ENCODE assay signal across 8 mouse cellular contexts in genomic region chr7:80535009-80535744, GRCm38 (mm10). TPM values are rescaled to one million over a fixed set of nuclear protein-coding genes. Genes with fewer than 3 reads are reported as not detected.
DNase-seq lines count a peak whose midpoint lies in the region; ATAC-seq lines count a peak whose summit lies in the region.

Gene Blm (minus strand): TSS chr7:80535119.

- H3K27me3 ChIP-seq in heart, embryonic 13.5 days (replicated peaks): no peaks in the 10 kb centered on the region
- no peaks in the 10 kb centered on the region for H3K27me3 ChIP-seq in liver, embryonic 12.5 days (replicated peaks)
- H3K27me3 ChIP-seq in stomach, embryonic 15.5 days (replicated peaks): no peaks in the 10 kb centered on the region

- H3K4me1 ChIP-seq in brown adipose tissue, adult 24 weeks (ENCODE audit: control insufficient read depth, insufficient read depth, insufficient read length, low read length): no peaks in the 10 kb centered on the region
- peaks cover 15% of the 10 kb centered on the region for H3K4me1 ChIP-seq in heart, embryonic 13.5 days
- peaks cover 79% of the 10 kb centered on the region for H3K4me1 ChIP-seq in liver, embryonic 12.5 days
- H3K4me1 ChIP-seq in stomach, embryonic 15.5 days: peaks cover 10% of the 10 kb centered on the region; the same call in 1 of the 2 replicates

- peak; percentile 98 for DNase-seq in CD4-positive, CD25-positive, alpha-beta regulatory T cell, adult 2 months (ENCODE audit: low read depth, low spot score)
- DNase-seq in fat pad, adult 2 months (ENCODE audit: extremely low read depth, low read depth, low spot score): peak; percentile 86
- peak; percentile 98 for DNase-seq in kidney, postnatal 10 days
- DNase-seq in natural killer cell, adult 2 months (ENCODE audit: low spot score in 2 of 2): peak; percentile 94 to 95

- H3K4me3 ChIP-seq in brown adipose tissue, adult 24 weeks (ENCODE audit: insufficient read depth, low read depth, low read length): peak within 1 kb of the TSS; percentile 82
- peak within 1 kb of the TSS; percentile 68 for H3K4me3 ChIP-seq in heart, embryonic 13.5 days
- H3K4me3 ChIP-seq in liver, embryonic 12.5 days: peak within 1 kb of the TSS; percentile 81
- H3K4me3 ChIP-seq in stomach, embryonic 15.5 days (replicated peaks): peak within 1 kb of the TSS; percentile 77

- H3K36me3 ChIP-seq in heart, embryonic 13.5 days: no peaks in the 10 kb centered on the region
- H3K36me3 ChIP-seq in liver, embryonic 12.5 days: peaks cover 12% of the 10 kb centered on the region; the same call in 1 of the 2 replicates
- no peaks in the 10 kb centered on the region for H3K36me3 ChIP-seq in stomach, embryonic 15.5 days

- H3K9ac ChIP-seq in heart, embryonic 13.5 days: peak within 1 kb of the TSS; percentile 86
- H3K9ac ChIP-seq in liver, embryonic 12.5 days: peak within 1 kb of the TSS; percentile 90
- peak within 1 kb of the TSS; percentile 71 for H3K9ac ChIP-seq in stomach, embryonic 15.5 days

- H3K9me3 ChIP-seq in heart, embryonic 13.5 days: no peaks in the 10 kb centered on the region
- H3K9me3 ChIP-seq in liver, embryonic 12.5 days (replicated peaks): no peaks in the 10 kb centered on the region
- H3K9me3 ChIP-seq in stomach, embryonic 15.5 days: no peaks in the 10 kb centered on the region

- H3K27ac ChIP-seq in brown adipose tissue, adult 24 weeks (replicated peaks; ENCODE audit: low read depth, low read length): peak within 1 kb of the TSS; percentile 49; the same call in 1 of the 2 replicates
- H3K27ac ChIP-seq in heart, embryonic 13.5 days (replicated peaks): peak within 1 kb of the TSS; percentile 88
- peak within 1 kb of the TSS; percentile 97 for H3K27ac ChIP-seq in liver, embryonic 12.5 days
- peak within 1 kb of the TSS; percentile 84 for H3K27ac ChIP-seq in stomach, embryonic 15.5 days

- peak within 1 kb of the TSS; percentile 94 for H3K4me2 ChIP-seq in heart, embryonic 13.5 days
- peak within 1 kb of the TSS; percentile 78 for H3K4me2 ChIP-seq in liver, embryonic 12.5 days
- H3K4me2 ChIP-seq in stomach, embryonic 15.5 days: peak within 1 kb of the TSS; percentile 94

- peak; percentile 99 for ATAC-seq in heart, embryonic 13.5 days (ENCODE audit: extremely low read depth, insufficient number of reproducible peaks, low FRiP score, low TSS enrichment)
- peak; percentile 97 for ATAC-seq in liver, embryonic 12.5 days
- ATAC-seq in stomach, embryonic 15.5 days (ENCODE audit: insufficient read depth, low FRiP score, low read depth): peak; percentile 100

- under 1% methylated on average over 43 of the region's 43 CpGs for WGBS in heart, embryonic 13.5 days
- WGBS in liver, embryonic 12.5 days (ENCODE audit: insufficient replicate concordance): under 1% methylated on average over 43 of the region's 43 CpGs
- under 1% methylated on average over 43 of the region's 43 CpGs for WGBS in stomach, embryonic 15.5 days

RNA-seq across cellular contexts. Expression of gene Blm, which starts in this region (rescaled TPM):
- polyA plus RNA-seq in brown adipose tissue, adult 24 weeks (2012; ENCODE audit: insufficient read depth, insufficient read length, missing spikeins): 1.2 and 2.1 TPM in 2 replicates
- 16.4 and 17.1 TPM in 2 replicates for polyA plus RNA-seq in heart, embryonic 13.5 days (2015; fragmentation: Nextera tagmentation; extraction: Ambion mirVana)
- 47.2 and 47.8 TPM in 2 replicates for polyA plus RNA-seq in liver, embryonic 12.5 days (2016; fragmentation: Nextera tagmentation; extraction: Ambion mirVana)
- 18.5 and 21.6 TPM in 2 replicates for polyA plus RNA-seq in stomach, embryonic 15.5 days (2015; fragmentation: Nextera tagmentation; extraction: Ambion mirVana)

Comparison
In these comparisons a context has a peak if more than half of its experiments do, and no peak if none do; other contexts are left out.
1. Peak in every context shown above with its lines: DNase-seq, ATAC-seq, H3K4me3 ChIP-seq and H3K27ac ChIP-seq.